Mouse (Mus musculus): ENCODE measurements around the gene Nxn.

Nxn gene

DNA sequence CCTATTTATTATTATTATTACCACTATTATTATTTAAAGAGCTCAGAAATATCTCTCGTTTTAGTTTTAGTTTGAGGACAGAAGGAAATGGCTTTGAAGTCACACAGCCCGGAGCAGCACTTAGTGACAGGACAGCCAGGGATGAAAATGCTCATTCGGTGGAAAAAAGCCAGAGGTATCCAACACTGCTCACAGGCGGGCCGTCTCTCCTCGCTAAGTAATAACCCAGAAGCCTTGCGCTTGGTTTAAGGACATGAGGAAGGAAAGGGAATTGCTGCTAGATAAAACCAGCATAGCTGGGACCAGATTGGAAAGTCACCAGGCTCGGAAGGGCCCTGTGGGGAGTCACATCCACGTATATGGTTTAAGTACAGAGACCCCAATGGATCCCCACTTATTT is 35.3 kb downstream of the Nxn start:
- no peak for DNase-seq (ENCODE audit: low read depth, low spot score)

DNA sequence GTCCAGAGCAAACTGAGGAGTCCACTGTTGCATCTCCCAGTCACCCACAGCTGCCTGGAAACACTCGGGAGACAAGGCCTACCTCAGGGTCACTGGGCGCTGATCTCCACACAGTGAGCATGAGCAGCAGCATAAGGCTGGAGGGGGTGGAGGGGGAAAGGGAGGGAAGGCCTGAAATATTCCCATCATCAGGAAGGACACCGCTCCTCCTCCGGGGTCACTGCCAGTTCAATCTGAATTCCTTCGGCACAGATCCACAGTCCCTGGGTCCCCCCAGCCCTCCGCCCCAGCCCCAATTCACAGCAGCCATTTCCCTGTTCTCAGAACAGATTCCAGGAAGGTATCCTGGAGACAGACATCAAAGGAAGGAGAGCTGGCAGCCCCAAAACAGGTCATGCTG is 35.8 kb downstream of the Nxn start:
- no peak for DNase-seq (ENCODE audit: low read depth, low spot score)

DNA sequence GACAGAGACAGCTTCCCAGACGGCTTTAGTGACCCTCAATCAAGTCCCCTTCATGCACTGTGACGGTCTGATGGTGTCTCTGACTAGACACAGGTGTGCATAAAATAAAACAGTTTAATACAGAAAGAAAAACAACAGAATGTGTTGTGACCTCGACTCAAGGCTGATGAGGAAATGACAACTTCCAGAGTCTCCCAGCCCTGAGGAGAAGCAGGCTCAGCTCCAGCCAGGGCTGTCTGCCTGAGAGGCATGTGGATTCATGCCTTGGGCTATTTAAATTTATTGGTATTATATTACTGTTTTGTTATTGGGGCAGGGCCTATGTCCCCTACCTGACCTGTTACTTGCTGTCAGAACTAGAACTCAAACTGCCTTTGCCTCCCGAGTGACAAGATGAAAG is 37.5 kb downstream of the Nxn start:
- no peak for DNase-seq (ENCODE audit: low read depth, low spot score)

DNA sequence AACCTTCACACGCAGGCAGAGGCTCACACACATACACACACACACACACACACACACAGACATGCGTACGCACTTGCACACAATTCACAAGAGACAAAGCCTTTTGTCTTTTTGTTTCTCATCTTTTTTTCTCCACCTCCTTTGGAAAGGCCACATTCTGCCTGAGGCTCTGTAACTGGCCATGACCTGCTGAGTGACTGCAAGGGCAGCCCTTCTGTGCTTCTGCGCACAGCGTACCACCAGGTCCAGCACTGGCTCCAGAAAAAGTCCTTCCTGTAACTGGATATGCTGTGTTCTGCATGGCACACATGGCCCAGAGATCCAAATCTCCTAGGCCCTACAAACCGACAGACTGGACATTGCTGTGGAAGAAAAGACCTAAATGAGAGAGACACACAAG is 38.7 kb downstream of the Nxn start:
- no peak for DNase-seq (ENCODE audit: low read depth, low spot score)

DNA sequence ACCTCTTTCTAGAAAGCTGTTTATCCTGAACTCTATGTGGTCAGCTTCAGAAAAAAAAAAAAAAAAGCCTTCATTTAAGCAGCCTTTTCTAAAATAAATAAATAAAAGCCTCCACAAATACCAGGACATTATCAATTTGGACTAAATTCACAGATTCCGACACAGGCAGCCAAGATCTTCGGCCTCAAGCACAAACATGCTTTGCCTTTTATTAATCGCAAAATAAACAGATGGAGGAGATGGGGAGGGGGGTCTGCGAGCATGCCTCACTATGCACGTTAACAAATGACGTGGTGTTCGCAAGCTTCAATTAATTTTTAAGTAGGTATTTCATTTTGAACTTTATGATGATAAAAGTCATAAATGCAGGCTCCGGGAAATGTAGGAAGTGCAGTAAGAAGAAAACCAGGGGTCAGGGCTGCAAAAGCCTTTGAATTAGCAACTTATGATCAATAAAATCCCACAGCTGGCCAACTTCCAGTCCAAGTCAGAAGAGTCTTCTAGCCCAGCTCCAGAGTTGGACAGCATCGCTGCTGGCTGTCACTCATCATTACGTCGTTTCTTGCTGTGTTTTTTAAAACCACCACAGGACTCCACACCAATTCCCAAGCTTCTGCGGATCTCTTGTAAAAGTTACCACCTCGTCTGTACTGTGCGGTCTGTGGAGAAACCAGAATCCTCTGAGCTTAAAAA is 40.2 kb downstream of the Nxn start:
- no peak for DNase-seq (ENCODE audit: low read depth, low spot score)

DNA sequence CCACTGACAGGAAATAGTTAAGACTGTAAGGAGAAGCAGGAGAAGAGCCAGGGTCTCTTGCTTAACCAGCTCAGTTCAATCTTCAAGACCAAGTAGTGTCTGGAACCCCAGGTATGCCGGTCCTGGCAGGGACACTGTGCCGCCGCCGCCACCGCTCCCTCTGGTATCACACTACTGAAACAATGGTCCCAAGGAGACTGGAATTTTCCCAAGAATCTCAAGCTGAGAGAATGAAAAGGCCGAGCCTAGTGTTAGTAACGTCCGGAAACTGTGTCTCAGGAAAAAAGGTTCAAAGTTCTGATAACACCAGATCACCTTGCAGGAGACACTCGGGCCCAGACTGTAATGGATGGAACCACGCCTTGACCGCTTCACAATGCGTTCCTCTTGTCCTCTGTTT is 41.5 kb downstream of the Nxn start:
- DNase-seq (ENCODE audit: low read depth, low spot score) = no peak

DNA sequence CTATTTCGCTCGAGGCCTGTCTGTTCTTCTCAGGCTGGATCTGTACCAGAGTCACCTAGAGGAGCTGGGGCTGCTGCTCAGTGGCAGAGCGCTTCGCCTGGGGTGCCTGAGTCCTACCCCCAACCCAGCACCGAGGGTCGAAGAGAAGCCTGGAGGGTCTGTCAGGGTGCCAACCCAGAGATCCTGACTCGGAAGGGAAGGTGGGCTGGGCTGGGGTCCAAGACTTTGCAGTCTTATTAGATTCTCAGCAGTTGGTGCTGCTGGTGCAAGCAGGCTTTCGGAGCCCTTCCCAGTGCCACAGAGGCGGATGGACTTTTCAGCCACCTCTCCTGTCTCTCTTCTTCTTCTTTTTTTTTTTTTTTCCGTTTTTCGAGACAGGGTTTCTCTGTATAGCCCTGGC is 42.8 kb downstream of the Nxn start:
- DNase-seq (ENCODE audit: low read depth, low spot score) = no peak

DNA sequence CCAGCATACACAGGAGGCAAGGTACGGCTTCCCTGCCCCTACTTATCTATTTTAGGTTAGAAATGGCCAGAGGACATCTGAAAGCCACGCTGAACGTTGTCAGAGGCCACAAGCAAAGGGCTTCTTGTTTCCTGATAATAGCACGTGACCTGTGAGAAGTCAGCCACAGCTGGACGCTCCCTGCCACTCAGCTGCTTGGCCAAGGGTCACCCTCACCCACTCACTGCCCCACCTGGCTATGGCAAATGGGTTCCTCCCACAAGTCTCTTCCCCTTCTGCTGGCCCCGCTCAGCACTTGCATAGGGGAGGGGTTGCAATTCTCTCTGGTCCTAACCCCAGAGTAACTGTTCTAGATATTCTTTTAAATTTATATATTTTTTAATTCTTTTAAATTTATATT is 43.5 kb downstream of the Nxn start:
- no peak for DNase-seq (ENCODE audit: low read depth, low spot score)

DNA sequence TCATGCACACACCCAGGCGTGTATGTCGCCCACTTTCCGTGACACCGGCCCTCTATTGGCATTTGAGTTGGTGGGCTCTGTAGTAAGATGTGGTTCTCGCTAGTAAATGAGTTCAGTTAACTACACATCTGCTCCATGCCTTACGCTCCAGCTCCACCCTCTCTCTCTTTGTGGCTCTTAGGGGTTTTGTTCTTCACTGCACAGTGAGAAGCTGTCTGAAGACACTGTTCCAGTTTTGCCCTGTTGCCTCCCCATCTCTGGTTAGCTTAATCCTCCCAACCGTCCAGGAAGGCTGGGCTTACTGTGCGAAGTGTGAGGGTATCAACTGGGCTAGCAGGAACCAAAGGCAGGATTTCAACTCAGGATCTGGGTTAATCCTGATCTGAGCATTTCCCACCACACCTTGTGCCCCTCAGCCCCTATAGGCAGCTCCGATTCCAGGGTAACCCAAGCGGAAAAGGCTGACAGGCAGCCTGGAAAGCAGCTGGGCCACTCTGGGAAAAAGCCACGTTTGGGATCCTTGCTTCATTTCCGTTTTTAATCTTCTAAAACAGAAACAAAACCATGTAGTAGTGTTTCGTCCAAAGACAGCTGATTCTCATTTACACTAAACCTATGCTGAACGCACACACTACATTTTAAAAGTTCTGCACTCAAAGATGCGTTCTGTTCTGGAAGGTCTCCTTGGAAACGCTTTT is 45.9 kb downstream of the Nxn start:
- no peak for DNase-seq (ENCODE audit: low read depth, low spot score)

DNA sequence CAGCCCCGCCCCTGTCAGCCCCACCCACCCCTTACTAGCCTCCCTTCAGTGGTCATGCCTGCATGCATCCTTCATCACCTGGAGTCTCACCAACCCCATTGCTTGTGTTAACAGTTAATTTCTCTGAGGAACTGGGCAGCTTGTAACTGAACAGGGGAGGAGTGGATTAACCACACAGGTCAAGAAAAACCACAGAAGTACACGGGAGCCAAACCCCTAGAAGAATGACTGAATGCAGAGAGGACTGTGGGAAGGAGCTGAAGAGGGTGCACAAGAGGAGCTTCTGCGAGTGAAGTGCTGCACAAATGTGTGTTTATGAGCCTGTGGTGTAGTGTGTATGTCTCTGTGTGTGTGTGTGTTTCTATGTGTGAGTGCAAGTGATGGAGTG is 47.3 kb downstream of the Nxn start:
- no peak for DNase-seq (ENCODE audit: low read depth, low spot score)

DNA sequence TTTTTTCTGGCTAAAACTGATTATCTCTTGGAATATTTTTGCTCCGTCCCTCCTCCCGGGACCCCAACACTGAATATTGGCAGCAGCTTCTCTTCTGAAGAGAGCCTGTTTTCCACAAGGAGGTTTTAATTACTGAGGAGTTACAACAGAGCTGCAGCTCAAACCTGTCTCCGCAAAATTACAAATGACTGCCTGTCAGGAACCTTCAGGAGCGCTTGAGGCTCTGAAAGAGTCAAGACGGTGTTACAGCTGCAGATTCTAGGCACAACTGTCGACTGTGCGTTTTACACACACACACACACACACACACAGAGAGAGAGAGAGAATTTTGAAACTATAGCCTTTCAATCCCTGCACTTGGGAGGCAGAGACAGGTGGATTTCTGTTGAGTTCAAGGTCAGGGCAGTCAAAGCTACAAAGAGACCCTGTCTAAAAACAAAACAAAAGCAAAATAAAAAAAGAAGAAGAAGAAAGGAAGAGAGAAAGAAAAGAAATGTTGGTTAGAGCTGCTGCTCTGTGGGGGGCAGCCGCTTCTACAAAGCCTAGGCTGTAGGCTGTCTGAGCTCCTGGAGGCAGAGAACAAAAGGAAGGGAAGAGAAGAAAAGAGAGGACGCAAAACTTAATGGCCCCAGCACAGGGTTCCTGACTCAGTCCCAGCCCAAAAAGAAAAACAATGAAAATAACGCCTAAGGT is 47.9 kb downstream of the Nxn start:
- DNase-seq (ENCODE audit: low read depth, low spot score) = no peak

DNA sequence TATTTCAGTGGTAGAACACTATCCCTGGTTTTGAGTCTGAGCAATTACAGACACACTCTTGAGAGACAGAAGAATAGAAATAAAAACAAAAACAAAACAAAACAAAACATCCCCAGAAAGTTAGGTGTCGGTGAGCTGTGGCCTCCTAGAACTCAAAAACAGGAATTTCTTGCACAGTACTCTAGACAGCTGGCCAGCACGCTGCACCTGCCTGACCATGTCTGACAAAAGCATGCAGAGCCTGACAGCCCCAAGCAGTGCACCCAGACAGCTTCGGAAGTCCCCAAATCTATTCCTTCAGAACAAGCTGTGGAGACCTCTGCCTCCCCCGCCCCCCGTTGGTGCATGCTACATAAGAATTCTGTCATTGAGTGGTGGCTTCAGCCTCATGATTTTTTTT is 49.1 kb downstream of the Nxn start:
- no peak for DNase-seq (ENCODE audit: low read depth, low spot score)

DNA sequence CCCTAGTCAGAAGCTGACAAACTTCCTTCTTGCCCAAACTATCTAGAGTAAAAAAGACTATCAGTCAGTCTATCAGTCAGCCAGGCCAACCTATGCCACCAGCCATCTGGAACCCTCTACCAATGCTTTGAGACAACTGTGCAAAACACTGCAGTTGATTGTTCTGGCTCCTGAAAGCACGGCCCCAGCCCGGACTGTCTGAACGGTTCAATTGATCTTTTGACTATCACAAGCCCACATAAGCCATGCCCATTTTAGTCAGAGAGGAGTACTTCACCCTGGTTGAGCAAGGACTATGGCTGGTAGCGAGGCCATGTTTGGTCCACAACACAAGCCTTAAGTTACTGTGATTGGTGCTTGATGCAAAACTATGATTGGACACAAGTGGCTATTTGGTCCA is 51.4 kb downstream of the Nxn start:
- DNase-seq (ENCODE audit: low read depth, low spot score) = no peak

DNA sequence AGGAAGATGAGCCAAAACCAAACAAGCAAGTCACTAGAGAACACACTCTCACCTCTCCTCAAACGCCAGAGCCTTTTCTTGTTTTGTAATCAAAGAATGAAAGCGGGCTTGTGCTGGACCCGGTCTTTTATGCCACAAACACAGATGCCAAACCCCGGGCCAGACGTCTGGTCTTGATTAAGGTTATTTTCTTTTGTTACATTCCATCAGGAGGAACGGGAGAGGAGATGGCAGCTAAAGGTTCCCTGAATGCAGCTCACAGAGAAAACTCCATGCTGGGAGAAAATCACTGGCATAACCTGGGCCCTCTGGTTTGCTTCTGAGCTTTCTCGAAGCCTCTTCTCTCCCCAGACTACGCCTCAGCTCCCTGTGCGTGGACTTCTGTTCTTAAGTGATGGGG is 55.9 kb downstream of the Nxn start:
- DNase-seq (ENCODE audit: low read depth, low spot score) = no peak

DNA sequence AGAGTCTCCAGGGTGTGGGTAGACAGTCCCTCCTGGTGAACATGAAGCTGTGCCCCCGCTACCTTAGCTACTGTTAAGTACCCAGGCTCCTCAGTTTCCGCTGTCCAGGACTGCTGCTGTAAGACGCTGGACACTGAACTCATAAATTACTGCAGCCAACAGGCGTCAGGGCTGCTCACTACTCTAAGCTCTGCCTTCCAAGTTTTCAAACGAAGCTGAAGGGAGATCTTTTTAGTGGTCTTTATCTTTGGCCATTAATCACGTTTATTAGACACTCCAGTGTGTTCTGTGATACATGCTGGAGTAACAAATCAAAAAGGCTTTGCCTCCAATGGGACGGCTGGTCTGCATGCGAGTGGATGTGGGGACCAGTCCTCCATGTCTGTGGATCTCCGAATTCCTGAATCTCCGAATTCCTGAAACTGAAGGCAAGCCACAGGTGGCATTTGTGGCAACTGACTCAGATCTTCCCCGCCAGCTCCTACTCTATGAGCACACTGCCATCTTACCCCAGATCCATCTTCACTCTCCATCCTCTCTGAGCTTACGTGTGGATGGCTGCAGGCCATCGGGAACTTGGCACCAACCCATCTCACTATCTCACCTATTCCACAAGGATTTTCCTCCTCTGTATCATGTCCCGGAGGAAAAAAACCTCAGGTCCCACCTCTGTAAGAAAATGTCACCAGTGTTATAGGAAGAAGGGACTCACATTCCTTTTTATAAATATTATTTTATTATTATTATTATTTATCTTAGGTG is 56.9 kb downstream of the Nxn start:
- DNase-seq (ENCODE audit: low read depth, low spot score) = no peak

DNA sequence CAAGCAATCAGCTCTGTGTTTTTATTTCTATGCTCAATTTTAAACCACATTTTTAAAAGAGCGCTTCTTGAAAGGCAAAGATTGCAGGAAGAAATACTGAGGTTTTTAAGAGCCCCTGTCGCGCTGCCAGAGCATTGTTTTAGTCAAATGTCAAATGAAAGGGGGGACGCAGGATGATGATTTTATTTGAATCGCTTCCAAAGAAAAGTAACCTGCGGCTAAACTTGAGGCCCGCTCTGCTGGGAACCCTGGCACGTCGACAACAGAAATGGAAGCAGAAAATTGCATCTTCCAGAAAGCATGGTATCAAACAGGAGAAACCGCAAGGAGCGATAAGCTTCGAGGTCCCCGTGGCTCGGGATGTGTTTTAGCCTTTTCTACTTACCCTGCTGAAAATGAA is 57.8 kb downstream of the Nxn start:
- DNase-seq (ENCODE audit: low read depth, low spot score) = no peak

DNA sequence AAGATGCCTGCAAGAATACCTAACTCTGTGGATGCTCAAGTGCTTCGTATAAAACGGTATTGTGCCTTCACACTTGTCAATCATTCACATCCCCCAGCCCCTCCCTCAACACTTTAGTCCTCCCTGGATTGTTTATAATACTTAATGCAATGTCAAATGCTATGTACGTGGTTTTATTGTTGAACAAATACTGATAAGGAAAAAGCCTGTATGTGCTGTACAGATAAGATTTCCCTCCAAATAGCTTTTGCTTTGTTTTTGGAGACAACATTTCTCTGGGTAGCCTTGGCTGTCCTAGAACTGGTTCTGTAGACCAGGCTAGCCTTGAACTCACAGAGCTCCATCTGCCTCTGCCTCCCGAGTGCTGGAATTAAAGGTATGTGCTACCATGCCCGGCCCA is 59.1 kb downstream of the Nxn start:
- no peak for DNase-seq (ENCODE audit: low read depth, low spot score)

DNA sequence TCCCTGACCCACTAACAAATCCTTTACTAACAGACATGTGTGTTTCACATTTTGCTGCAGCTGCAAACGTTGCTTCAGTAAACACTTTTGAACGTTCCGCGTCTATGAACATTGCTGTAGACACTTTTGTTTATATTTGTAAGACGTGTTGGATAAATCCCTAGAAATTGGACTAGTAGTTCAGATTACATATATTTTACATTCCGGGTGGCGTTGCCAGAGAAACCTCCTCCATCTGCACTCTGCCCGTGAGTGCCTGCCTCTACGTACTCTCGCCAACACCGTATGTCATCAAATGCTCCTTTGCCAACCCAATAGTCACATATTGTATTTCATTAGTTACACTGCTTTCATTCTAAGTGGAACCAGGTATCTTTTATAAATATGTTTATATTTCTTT is 59.8 kb downstream of the Nxn start:
- DNase-seq (ENCODE audit: low read depth, low spot score) = no peak

DNA sequence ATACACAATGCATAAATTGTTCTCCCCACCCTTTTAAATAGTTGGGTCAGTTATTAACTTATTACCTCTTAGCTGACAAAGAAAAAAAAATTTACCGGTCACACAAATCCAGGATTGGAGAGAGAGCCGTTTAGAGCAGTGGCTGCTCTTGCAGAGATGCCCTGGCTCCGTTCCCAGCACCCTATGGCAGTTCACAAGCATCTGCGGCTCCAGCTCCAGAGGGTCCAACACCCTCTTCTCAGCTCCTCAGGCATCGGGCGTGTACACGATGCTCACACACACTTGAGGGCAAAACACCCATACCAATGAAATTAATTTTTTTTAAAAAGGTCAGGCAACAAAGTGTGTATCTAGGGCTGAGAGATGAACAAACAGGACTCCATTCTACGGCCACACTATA is 60.3 kb downstream of the Nxn start:
- DNase-seq (ENCODE audit: low read depth, low spot score) = no peak

DNA sequence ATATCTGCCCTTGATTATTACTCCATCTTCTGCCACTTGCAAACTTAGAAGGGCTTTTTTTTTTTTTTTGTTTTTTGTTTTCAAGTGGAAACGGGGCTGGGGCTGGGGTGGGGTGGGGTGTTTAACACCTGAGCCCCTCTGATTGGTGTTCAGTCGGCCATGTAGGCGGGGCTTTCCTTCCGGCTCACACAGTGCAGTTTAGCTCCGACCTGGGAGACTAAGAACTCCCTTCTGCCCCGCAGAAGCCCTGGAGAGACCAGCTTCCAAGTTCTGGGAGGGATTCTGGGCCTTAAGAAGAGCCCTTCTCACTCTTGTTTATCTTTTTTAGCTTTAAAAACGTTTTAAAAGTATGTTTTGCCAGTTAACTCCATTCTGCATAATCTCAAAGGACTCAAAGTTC is 61.2 kb downstream of the Nxn start:
- DNase-seq (ENCODE audit: low read depth, low spot score) = no peak

DNA sequence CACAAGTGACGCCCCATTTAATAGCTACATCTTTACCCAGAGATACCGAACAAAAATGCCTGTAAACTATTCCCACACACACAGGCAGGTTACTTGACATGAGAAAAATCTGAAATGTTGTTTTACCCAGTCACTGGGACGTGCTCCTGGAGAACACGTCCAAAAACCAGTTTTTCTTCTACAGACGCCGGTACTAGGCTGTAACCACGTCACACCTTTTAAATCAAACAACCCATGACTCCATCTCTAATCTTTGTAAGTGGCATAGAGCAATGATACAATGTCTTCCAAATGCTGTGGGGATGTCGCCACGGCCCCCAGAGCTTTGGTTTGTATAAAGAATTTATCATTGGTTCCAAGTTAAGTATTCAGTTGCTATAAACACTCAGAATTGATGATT is 61.7 kb downstream of the Nxn start:
- no peak for DNase-seq (ENCODE audit: low read depth, low spot score)

DNA sequence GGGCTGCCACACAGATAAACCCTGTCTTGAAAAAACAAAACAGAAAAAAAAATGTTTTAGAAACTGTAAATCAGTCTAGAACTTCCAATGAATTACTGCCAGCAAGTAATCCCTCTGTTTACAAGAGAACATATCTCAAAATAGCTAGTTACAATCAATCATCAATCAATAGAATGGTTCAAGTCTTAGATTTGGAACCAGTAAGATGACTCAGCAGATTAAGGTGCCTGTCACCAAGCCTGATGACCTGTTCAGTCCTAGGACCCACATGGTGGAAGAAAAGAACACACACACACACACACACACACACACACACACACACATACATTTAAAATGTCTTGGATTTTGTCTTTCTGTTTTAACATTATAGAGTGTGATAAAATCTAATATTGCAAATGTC is 62.7 kb downstream of the Nxn start:
- no peak for DNase-seq (ENCODE audit: low read depth, low spot score)

DNA sequence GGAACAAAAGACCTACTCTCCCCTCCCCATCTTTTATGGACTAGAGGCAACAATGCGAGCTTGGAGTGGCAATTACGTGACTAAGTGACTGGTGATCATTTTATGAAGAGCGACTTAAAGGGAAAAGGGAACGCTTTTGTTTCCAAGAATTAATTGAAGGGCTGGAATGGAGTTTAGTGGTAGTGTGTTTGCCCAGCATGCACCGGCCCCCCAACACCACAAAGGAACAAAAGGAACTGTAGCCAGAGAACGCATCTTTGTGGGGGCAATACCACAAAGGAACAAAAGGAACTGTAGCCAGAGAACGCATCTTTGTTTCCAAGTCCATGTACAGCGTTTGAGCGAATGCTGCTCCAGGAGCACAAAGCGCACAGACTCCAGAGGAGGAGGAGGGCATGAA is 64.0 kb downstream of the Nxn start:
- no peak for DNase-seq (ENCODE audit: low read depth, low spot score)
